Comparison of ENCODE assay signal across 16 mouse cellular contexts in genomic region chr5:16461795-16462194, GRCm38 (mm10).
"Had no signal": no experiment of that assay in that cellular context is flagged by ENCODE, and none has a peak within 500 bp of the region (broad histone marks: within the 10 kb centered on the region; RNA-seq: fewer than 3 reads in every experiment).

No protein-coding gene starts in this region.

- H3K27ac ChIP-seq: neural tube, embryonic 13.5 days; neural tube, embryonic 15.5 days; stomach, embryonic 15.5 days; stomach, postnatal 0 days had no signal

- DNase-seq: retina, postnatal 1 day; right cerebral cortex, adult 18-20 months; right cerebral cortex, postnatal 14 days; right cerebral cortex, postnatal 25 days; right cerebral cortex, postnatal 4 days; spleen, adult 18-20 months; thymus, adult 18-20 months; thymus, adult 2 months; thymus, postnatal 14 days; thymus, postnatal 25 days; thymus, postnatal 36 days; thymus, postnatal 4 days had no signal

- H3K27me3 ChIP-seq: neural tube, embryonic 13.5 days; neural tube, embryonic 15.5 days; stomach, embryonic 15.5 days had no signal

- H3K4me1 ChIP-seq: neural tube, embryonic 13.5 days; neural tube, embryonic 15.5 days; stomach, embryonic 15.5 days had no signal

- H3K36me3 ChIP-seq: neural tube, embryonic 13.5 days; neural tube, embryonic 15.5 days; stomach, embryonic 15.5 days had no signal

- H3K4me3 ChIP-seq: neural tube, embryonic 13.5 days; neural tube, embryonic 15.5 days; stomach, embryonic 15.5 days had no signal
